Mouse (Mus musculus) MEL (cell line): ENCODE data around the gene Efcab10. TPM values are rescaled to one million over a fixed set of nuclear protein-coding genes. Genes with fewer than 3 reads are reported as not detected.

ENCODE experiments used
- DNase-seq: peaks from one replicate; pipeline ENCODE4 v3.0.0; 2011; ENCODE audit warnings: low read depth, low spot score
- H3K27ac ChIP-seq: 2 replicates; pipeline ENCODE4 v1.5.1; 2012; ENCODE audit warnings: low read depth, mild to moderate bottlenecking, control low read depth, low read length, moderate library complexity; ENCODE audit not compliant: control insufficient read depth
- H3K27me3 ChIP-seq, 2 experiments: fragments of 150-350 bp in 1 of 2; sonication (generic) in 1 of 2; 2 replicates each; pipeline ENCODE4 v1.6.1; 2012; ENCODE audit warnings: low read length in 2 of 2, mild to moderate bottlenecking in 2 of 2, improper control_type of control experiment in 1 of 2, moderate library complexity in 1 of 2; ENCODE audit not compliant: insufficient read depth in 2 of 2, control insufficient read depth in 1 of 2
- H3K36me3 ChIP-seq, 2 experiments: 2 replicates each; pipeline ENCODE4 v1.6.1; 2012 to 2014; ENCODE audit warnings: low read length in 2 of 2, improper control_type of control experiment in 1 of 2, inconsistent platforms in 1 of 2, mild to moderate bottlenecking in 1 of 2; ENCODE audit not compliant: insufficient read depth in 2 of 2, control insufficient read depth in 1 of 2
- H3K4me1 ChIP-seq, 2 experiments: fragments of 150-350 bp in 1 of 2; sonication (generic) in 1 of 2; 2 replicates each; pipeline ENCODE4 v1.6.1; 2012; ENCODE audit warnings: low read length in 2 of 2, improper control_type of control experiment in 1 of 2, mild to moderate bottlenecking in 1 of 2; ENCODE audit not compliant: insufficient read depth in 2 of 2, control insufficient read depth in 1 of 2
- H3K4me3 ChIP-seq, 2 experiments: fragments of 150-350 bp in 1 of 2; sonication (generic) in 1 of 2; 2 replicates each; pipeline ENCODE4 v1.5.1; 2012; ENCODE audit warnings: low read depth in 2 of 2, low read length in 2 of 2, mild to moderate bottlenecking in 2 of 2, moderate library complexity in 2 of 2, control low read depth in 1 of 2, improper control_type of control experiment in 1 of 2; ENCODE audit not compliant: control insufficient read depth in 1 of 2, insufficient read depth in 1 of 2
- H3K79me2 ChIP-seq: 2 replicates; pipeline ENCODE4 v1.6.1; 2012; ENCODE audit warnings: mild to moderate bottlenecking, low read length, moderate library complexity; ENCODE audit not compliant: control insufficient read depth, poor library complexity, insufficient read depth
- H3K9ac ChIP-seq: 2 replicates; pipeline ENCODE4 v1.6.1; 2012; ENCODE audit warnings: low read depth, mild to moderate bottlenecking, control low read depth, low read length, moderate library complexity; ENCODE audit not compliant: control insufficient read depth, poor library complexity, severe bottlenecking
- H3K9me3 ChIP-seq: fragments of 150-350 bp; sonication (generic); replicated peaks from 2 replicates; pipeline ENCODE4 v1.6.1; 2012; ENCODE audit warnings: mild to moderate bottlenecking, low read length, improper control_type of control experiment, moderate library complexity; ENCODE audit not compliant: insufficient read depth
- BHLHE40 ChIP-seq: IDR thresholded peaks from 2 replicates; pipeline ENCODE4 v1.6.1; 2012; ENCODE audit warnings: low read depth, mild to moderate bottlenecking, inconsistent platforms, low read length, improper control_type of control experiment, borderline replicate concordance
- CHD1 ChIP-seq: IDR thresholded peaks from 2 replicates; pipeline ENCODE4 v1.6.1; 2012; ENCODE audit warnings: low read depth, mild to moderate bottlenecking, inconsistent platforms, low read length, improper control_type of control experiment
- E2F4 ChIP-seq: IDR thresholded peaks from 2 replicates; pipeline ENCODE4 v1.6.1; 2011; ENCODE audit warnings: low read depth, low read length, improper control_type of control experiment, borderline replicate concordance
- ELF1 ChIP-seq: IDR thresholded peaks from 2 replicates; pipeline ENCODE4 v1.6.1; 2014; ENCODE audit warnings: low read depth, mild to moderate bottlenecking, inconsistent platforms, low read length, improper control_type of control experiment, moderate library complexity
- EP300 ChIP-seq, 2 experiments: IDR thresholded peaks; 2 replicates each; pipeline ENCODE4 v1.6.1; 2011; ENCODE audit warnings: improper control_type of control experiment in 2 of 2, low read length in 2 of 2, low read depth in 1 of 2, mild to moderate bottlenecking in 1 of 2
- GATA1 ChIP-seq: IDR thresholded peaks from 2 replicates; pipeline ENCODE4 v1.6.1; 2011; ENCODE audit warnings: low read depth, low read length, improper control_type of control experiment
- HCFC1 ChIP-seq: IDR thresholded peaks from 2 replicates; pipeline ENCODE4 v1.6.1; 2012; ENCODE audit warnings: low read depth, mild to moderate bottlenecking, inconsistent platforms, low read length, improper control_type of control experiment, moderate library complexity
- JUND ChIP-seq: IDR thresholded peaks from 2 replicates; pipeline ENCODE4 v1.6.1; 2011; ENCODE audit warnings: low read depth, mild to moderate bottlenecking, improper control_type of control experiment, low read length
- KAT2A ChIP-seq: conservative IDR thresholded peaks from 2 replicates; pipeline ENCODE4 v1.6.1; 2012; ENCODE audit warnings: low read depth, low read length, improper control_type of control experiment, inconsistent platforms
- MAFK ChIP-seq: IDR thresholded peaks from 2 replicates; pipeline ENCODE4 v1.6.1; 2011; ENCODE audit warnings: low read depth, mild to moderate bottlenecking, low read length, improper control_type of control experiment, borderline replicate concordance
- MAX ChIP-seq: IDR thresholded peaks from 2 replicates; pipeline ENCODE4 v1.6.1; 2011; ENCODE audit warnings: low read length, improper control_type of control experiment
- MAZ ChIP-seq: IDR thresholded peaks from 2 replicates; pipeline ENCODE4 v1.6.1; 2012; ENCODE audit warnings: low read depth, mild to moderate bottlenecking, inconsistent platforms, low read length, improper control_type of control experiment
- MEF2A ChIP-seq: IDR thresholded peaks from 2 replicates; pipeline ENCODE4 v1.6.1; 2014; ENCODE audit warnings: low read depth, mild to moderate bottlenecking, inconsistent platforms, low read length, improper control_type of control experiment; ENCODE audit not compliant: poor library complexity, insufficient replicate concordance, severe bottlenecking; ENCODE audit errors: extremely low read depth
- MXI1 ChIP-seq: IDR thresholded peaks from 2 replicates; pipeline ENCODE4 v1.6.1; 2011; ENCODE audit warnings: mild to moderate bottlenecking, low read depth, low read length, improper control_type of control experiment
- MYB ChIP-seq: IDR thresholded peaks from 2 replicates; pipeline ENCODE4 v1.6.1; 2011; ENCODE audit warnings: mild to moderate bottlenecking, low read depth, low read length, improper control_type of control experiment
- MYC ChIP-seq: IDR thresholded peaks from 2 replicates; pipeline ENCODE4 v1.6.1; 2011; ENCODE audit warnings: low read depth, mild to moderate bottlenecking, low read length, improper control_type of control experiment, moderate library complexity
- NELFE ChIP-seq: IDR thresholded peaks from 2 replicates; pipeline ENCODE4 v1.6.1; 2011; ENCODE audit warnings: low read depth, low read length, improper control_type of control experiment
- NRF1 ChIP-seq: IDR thresholded peaks from 2 replicates; pipeline ENCODE4 v1.6.1; 2014; ENCODE audit warnings: low read depth, mild to moderate bottlenecking, inconsistent platforms, low read length, improper control_type of control experiment, moderate library complexity; ENCODE audit not compliant: poor library complexity, insufficient read depth, severe bottlenecking
- POLR2AphosphoS5 ChIP-seq: IDR thresholded peaks from 2 replicates; pipeline ENCODE4 v1.6.1; 2012; ENCODE audit warnings: low read depth, borderline replicate concordance, mild to moderate bottlenecking, inconsistent platforms, low read length, moderate library complexity, mixed read lengths
- RAD21 ChIP-seq: IDR thresholded peaks from 2 replicates; pipeline ENCODE4 v1.6.1; 2011; ENCODE audit warnings: mild to moderate bottlenecking, low read depth, low read length, improper control_type of control experiment
- RCOR1 ChIP-seq: IDR thresholded peaks from 2 replicates; pipeline ENCODE4 v1.6.1; 2012; ENCODE audit warnings: low read depth, mild to moderate bottlenecking, inconsistent platforms, low read length, improper control_type of control experiment
- SIN3A ChIP-seq: IDR thresholded peaks from 2 replicates; pipeline ENCODE4 v1.6.1; 2012; ENCODE audit warnings: low read length, improper control_type of control experiment, inconsistent platforms
- SMC3 ChIP-seq: IDR thresholded peaks from 2 replicates; pipeline ENCODE4 v1.6.1; 2011; ENCODE audit warnings: low read depth, low read length, improper control_type of control experiment
- TAL1 ChIP-seq: IDR thresholded peaks from 2 replicates; pipeline ENCODE4 v1.6.1; 2012; ENCODE audit warnings: mild to moderate bottlenecking, inconsistent platforms, low read length, moderate library complexity, mixed read lengths
- TBP ChIP-seq: IDR thresholded peaks from 2 replicates; pipeline ENCODE4 v1.8.0; 2011; ENCODE audit warnings: low read depth, low read length, improper control_type of control experiment
- UBTF ChIP-seq: IDR thresholded peaks from 2 replicates; pipeline ENCODE4 v1.6.1; 2012; ENCODE audit warnings: low read depth, mild to moderate bottlenecking, inconsistent platforms, low read length, improper control_type of control experiment, moderate library complexity, borderline replicate concordance; ENCODE audit not compliant: insufficient read depth
- USF2 ChIP-seq, 2 experiments: IDR thresholded peaks; 2 replicates each; pipeline ENCODE4 v1.6.1; 2011 to 2012; ENCODE audit warnings: improper control_type of control experiment in 2 of 2, low read length in 2 of 2, borderline replicate concordance in 1 of 2, inconsistent platforms in 1 of 2, low read depth in 1 of 2, mild to moderate bottlenecking in 1 of 2; ENCODE audit not compliant: insufficient read depth in 1 of 2
- ZC3H11A ChIP-seq: IDR thresholded peaks from 2 replicates; pipeline ENCODE4 v1.6.1; 2012; ENCODE audit warnings: low read depth, mild to moderate bottlenecking, inconsistent platforms, low read length, improper control_type of control experiment
- ZKSCAN1 ChIP-seq: IDR thresholded peaks from 2 replicates; pipeline ENCODE4 v1.6.1; 2012; ENCODE audit warnings: low read depth, mild to moderate bottlenecking, inconsistent platforms, low read length, improper control_type of control experiment, moderate library complexity
- ZMIZ1 ChIP-seq: IDR thresholded peaks from 2 replicates; pipeline ENCODE4 v1.6.1; 2012; ENCODE audit warnings: low read depth, mild to moderate bottlenecking, inconsistent platforms, low read length, improper control_type of control experiment, moderate library complexity
- ZNF384 ChIP-seq: IDR thresholded peaks from 2 replicates; pipeline ENCODE4 v1.6.1; 2012; ENCODE audit warnings: low read depth, mild to moderate bottlenecking, inconsistent platforms, low read length, improper control_type of control experiment
- polyA plus RNA-seq, 2 experiments: library from polyadenylated mRNA; stranded (reverse) in 1 of 2; unstranded in 1 of 2; fragments of >175 nt in 1 of 2; fragments of >200 nt in 1 of 2; gene quantifications; 2 replicates each; pipeline versions ENCODE4 v1.2.1 to v1.2.4; 2012; ENCODE audit warnings: low replicate concordance in 2 of 2, low read depth in 1 of 2; ENCODE audit not compliant: insufficient read length in 2 of 2, insufficient read depth in 1 of 2, missing spikeins in 1 of 2
- total RNA-seq: library from RNA; depleted of rRNA; stranded (reverse); fragments of 300-350 nt; gene quantifications from 2 replicates; pipeline ENCODE4 v1.2.3, GENCODE M21; 2012

Efcab10 gene
- total and polyA plus RNA-seq, 3 experiments: not detected

DNA sequence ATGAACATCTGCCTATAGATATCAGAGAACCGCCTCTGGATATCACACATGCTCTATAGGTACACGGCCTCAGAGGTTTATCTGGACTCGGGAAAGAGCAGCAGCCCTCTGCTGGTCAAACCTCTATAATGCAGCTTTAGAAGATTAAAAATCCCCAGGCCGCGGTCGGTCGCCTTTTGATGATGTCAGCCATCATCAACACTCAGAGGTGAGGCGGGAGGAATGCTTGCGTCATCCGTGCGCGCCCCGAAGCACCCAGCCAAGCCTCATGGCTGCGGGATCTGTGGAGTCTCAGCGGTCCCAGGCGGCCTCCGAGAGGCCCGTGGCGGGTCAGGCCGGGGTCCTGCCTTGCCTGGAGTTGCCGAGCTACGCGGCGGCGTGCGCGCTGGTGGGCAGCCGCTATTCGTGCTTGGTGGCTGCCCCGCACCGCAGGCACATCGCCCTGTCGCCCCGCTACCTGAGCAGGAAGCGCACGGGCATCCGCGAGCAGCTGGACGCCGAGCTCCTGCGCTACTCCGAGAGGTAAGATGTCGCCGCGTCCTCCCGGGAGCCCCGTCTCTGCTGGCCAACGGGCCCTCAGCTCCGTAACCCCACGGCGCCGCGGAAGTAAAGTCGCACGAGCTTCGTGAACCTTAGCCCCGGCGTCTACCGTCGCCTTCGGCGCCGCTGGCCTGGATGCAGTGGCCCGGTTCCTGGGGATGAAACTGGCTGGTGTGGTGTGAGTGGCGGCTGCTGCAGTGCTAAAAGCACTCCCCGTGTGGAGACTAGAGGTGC is 34.9 kb downstream of the Efcab10 start, which contains the start of gene Twistnb (continued):
- 0 out of 2 replicates have a peak, but pooled peaks have one; percentile 18 for TF ChIP-seq ZC3H11A
- no peak for TF ChIP-seq EP300 (IDR thresholded peaks at IDR 0.05; ENCODE audit: low read depth in 1 of 2, low read length in 2 of 2)
- peak; percentile 67 for TF ChIP-seq GATA1
- TF ChIP-seq ZMIZ1: 0 out of 2 replicates have a peak, but pooled peaks have one; percentile 59
- TF ChIP-seq RAD21: peak; percentile 42

DNA sequence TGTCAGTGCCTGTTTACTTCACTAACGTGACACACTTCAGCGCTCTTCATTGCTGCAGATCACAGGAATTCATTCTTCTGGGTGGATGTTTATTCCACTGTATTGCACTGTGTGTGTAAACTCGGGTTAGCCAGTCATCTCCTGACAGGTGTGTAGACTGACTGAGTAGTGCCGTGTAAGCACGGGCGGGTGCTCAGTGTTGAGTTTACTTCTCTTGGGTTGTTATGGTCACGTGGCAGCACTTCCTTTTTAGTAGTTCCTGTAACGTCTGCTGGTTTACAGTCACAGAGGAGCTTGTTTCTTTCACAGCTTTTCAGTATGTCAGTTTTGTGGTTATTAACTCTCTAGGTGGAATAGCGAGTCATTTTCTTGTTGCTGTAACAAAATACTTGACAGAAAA is 39.2 kb downstream of the Efcab10 start:
- DNase-seq: peak; percentile 76
- Histone ChIP-seq H3K36me3 (peaks cover 13 to 32% of the 10 kb centered on the region in 2 experiments), H3K9me3 (no peaks in the 10 kb centered on the region), H3K79me2 (peaks cover 30% of the 10 kb centered on the region), H3K27ac (0 out of 2 replicates have a peak overlapping the region, but pooled peaks have one; percentile 29), H3K4me1 (peaks cover 8 to 10% of the 10 kb centered on the region in 2 experiments), H3K9ac (no peak overlapping the region; the same call in 1 of the 2 replicates), H3K4me3 (no peak overlapping the region), H3K27me3 (no peaks in the 10 kb centered on the region)
- TF ChIP-seq RCOR1 (no peak), ZC3H11A (no peak), E2F4 (no peak), MEF2A (no peak), JUND (no peak), ZNF384 (no peak), TBP (no peak), GATA1 (no peak), MAFK (no peak), HCFC1 (0 out of 2 replicates have a peak, but pooled peaks have one; percentile 41), MAZ (no peak), KAT2A (no peak), MYB (no peak), BHLHE40 (peak; percentile 71; the same call in 1 of the 2 replicates), SIN3A (peak; percentile 87), NRF1 (no peak), TAL1 (no peak), UBTF (no peak), POLR2AphosphoS5 (no peak), USF2 (IDR thresholded peaks at IDR 0.05; ENCODE audit: borderline replicate concordance in 1 of 2, insufficient read depth in 1 of 2, low read depth in 1 of 2, low read length in 2 of 2) (peak; percentile 51 to 87; a peak in 3 of 4 replicates), RAD21 (no peak), ELF1 (no peak), SMC3 (no peak), MYC (peak; percentile 45; the same call in 1 of the 2 replicates), ZMIZ1 (no peak), MAX (peak; percentile 94), CHD1 (no peak), MXI1 (peak; percentile 79), NELFE (no peak), EP300 (IDR thresholded peaks at IDR 0.05; ENCODE audit: low read depth in 1 of 2, low read length in 2 of 2) (peak in 1 of 2 experiments; percentile 53; a peak in 2 of 4 replicates), ZKSCAN1 (no peak)
